Mouse (Mus musculus) lung, postnatal 0 days (tissue): ENCODE measurements around the gene Ccdc57.

Experiments used
- CTCF ChIP-seq: IDR thresholded peaks from 2 replicates; pipeline ENCODE4 v1.5.1; 2016; ENCODE audit warnings: antibody characterized with exemption, mild to moderate bottlenecking
- EP300 ChIP-seq: IDR thresholded peaks from 2 replicates; pipeline ENCODE4 v1.6.1; 2016; ENCODE audit warnings: antibody characterized with exemption, mild to moderate bottlenecking, control low read depth

DNA sequence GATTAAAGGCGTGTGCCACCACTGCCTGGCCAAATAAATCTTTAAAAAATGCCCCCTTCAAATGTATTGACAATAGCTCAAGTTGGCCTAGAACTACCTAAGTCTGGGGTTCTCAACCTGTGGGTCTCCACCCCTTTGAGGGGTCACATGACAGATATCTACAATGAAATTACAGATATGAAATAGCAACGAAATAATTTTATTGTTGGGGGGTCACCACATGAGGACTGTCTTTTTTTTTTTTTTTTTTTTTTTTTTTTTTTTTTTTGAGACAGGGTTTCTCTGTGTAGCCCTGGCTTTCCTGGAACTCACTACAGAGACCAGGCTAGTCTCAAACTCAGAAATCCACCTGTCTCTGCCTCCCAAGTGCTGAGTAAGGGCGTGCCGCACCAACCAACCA, 88.3 kb downstream of the Ccdc57 start:
- TF ChIP-seq CTCF = no peak
- TF ChIP-seq EP300 = no peak
